Mouse (Mus musculus): Measurements from ENCODE around the gene Hnrnpul1. TPM values are rescaled to one million over a fixed set of nuclear protein-coding genes. Genes with fewer than 3 reads are reported as not detected.
"Not testable (repeated sequence)": the region's sequence is repeated elsewhere in the genome, so short reads cannot be mapped to it uniquely, and the experiment has no call there.

The Hnrnpul1 gene
- 123 TPM for polyA plus RNA-seq (2021)

GRCm38 (mm10) chr7:25754738-25755467, at the start of gene Hnrnpul1:
Gene Hnrnpul1 (minus strand): TSS chr7:25754757.
- ATAC-seq (peak; percentile 79), DNase-seq (ENCODE audit: low read depth, low spot score) (peak; percentile 98)
- CTCF ChIA-PET, result interaction anchor here (0.9 to 3.2 kb wide), 2 partner anchors 10 to 50 kb away, joined by 3 to 22 read pairs; no protein-coding TSS in a partner anchor
- no peaks in the 10 kb centered on the region for H3K27me3 ChIP-seq
- in situ Hi-C loops (cut with MboI; ENCODE audit: low pct_unique_long_range_greater_than_20kb), result loop anchor here (5.0 kb wide), 1 partner anchor 37 kb away; no protein-coding TSS in a partner anchor
- POLR2A ChIA-PET, result interaction anchor here (0.5 to 1.2 kb wide), 4 partner anchors 19 to 56 kb away, joined by 3 to 5 read pairs (median 4); no protein-coding TSS in a partner anchor
- TF ChIP-seq CTCF (IDR thresholded peaks at IDR 0.05), result no peak

GRCm38 (mm10) chr7:25803460-25803859, 48.9 kb upstream of the Hnrnpul1 start:
- TF ChIP-seq CTCF (IDR thresholded peaks at IDR 0.05), result no peak
- DNase-seq (ENCODE audit: low read depth, low spot score), result no peak
- POLR2A ChIA-PET, result no interaction called here
- in situ Hi-C loops (cut with MboI; ENCODE audit: low pct_unique_long_range_greater_than_20kb), result no loop called here
- ATAC-seq, result no peak
- CTCF ChIA-PET, result interaction anchor here (1.6 to 3.2 kb wide), 2 partner anchors 14 to 49 kb away, joined by 9 to 22 read pairs; partner anchors contain the start of gene Hnrnpul1
- H3K27me3 ChIP-seq, result no peaks in the 10 kb centered on the region

- POLR2A ChIA-PET, result no interaction called here
Measured at GRCm38 (mm10) chr7:25802241-25803125, 47.9 kb upstream of the Hnrnpul1 start.

DNA sequence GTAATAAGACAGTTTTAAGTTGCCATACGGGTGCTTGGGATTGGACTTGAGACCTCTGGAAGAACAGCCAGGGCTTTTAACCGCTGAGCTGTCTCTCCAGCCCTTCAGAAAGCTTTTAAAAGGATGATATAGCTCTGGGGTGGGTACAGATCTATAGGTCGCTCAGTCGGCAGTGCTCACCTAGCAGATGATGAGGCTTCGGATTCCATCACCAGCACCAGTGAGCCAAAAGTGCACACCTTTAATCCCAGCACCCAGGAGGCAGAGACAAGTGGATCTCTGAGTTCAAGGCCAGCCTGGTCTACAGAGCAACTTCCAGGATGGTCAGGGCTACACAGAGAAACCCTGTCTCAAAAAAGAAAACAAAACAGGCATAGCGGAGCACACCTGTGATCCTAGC, 46.5 kb upstream of the Hnrnpul1 start:
- no peak for TF ChIP-seq CTCF (IDR thresholded peaks at IDR 0.05)
- no peaks in the 10 kb centered on the region for H3K27me3 ChIP-seq
- ChIA-PET POLR2A (no interaction called here), CTCF (interaction anchor here (1.0 kb wide), 1 partner anchor 12 kb away, joined by 3 read pairs; no protein-coding TSS in a partner anchor)
- ATAC-seq (no peak), DNase-seq (ENCODE audit: low read depth, low spot score) (no peak)
- in situ Hi-C loops (cut with MboI; ENCODE audit: low pct_unique_long_range_greater_than_20kb), result no loop called here

More at GRCm38 (mm10) chr7:25802241-25803125, 47.9 kb upstream of the Hnrnpul1 start:
- H3K27me3 ChIP-seq, result no peaks in the 10 kb centered on the region
- no peak for ATAC-seq
- CTCF ChIA-PET, result interaction anchor here (1.1 to 1.6 kb wide), 2 partner anchors 9 to 13 kb away, joined by 5 to 9 read pairs; no protein-coding TSS in a partner anchor
- DNase-seq (ENCODE audit: low read depth, low spot score), result no peak
- no peak for TF ChIP-seq CTCF (IDR thresholded peaks at IDR 0.05)
- in situ Hi-C loops (cut with MboI; ENCODE audit: low pct_unique_long_range_greater_than_20kb), result no loop called here

DNA sequence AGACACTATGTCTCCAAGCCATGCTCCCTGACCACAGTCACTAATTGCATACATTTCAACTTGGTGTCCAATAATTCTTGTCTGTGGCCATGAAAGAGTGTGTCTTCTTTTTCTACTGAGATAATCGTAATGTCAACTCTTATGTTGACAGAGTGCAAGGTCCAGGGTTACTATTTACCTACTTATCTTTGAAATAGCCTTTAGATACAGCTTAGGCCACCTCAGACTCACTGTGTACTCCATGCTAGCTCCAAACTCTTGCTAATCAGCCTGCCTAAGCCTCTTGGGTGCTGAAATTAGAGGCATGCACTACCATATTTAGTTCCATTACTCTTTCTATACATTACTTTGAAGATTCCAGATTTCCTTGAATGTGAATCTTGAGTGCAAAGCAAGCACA, 44.8 kb upstream of the Hnrnpul1 start:
- no peak for DNase-seq (ENCODE audit: low read depth, low spot score)
- ATAC-seq, result no peak
- in situ Hi-C loops (cut with MboI; ENCODE audit: low pct_unique_long_range_greater_than_20kb), result no loop called here
- no peak for TF ChIP-seq CTCF (IDR thresholded peaks at IDR 0.05)
- CTCF ChIA-PET, result interaction anchor here (1.4 kb wide), 1 partner anchor 10 kb away, joined by 4 read pairs; no protein-coding TSS in a partner anchor
- POLR2A ChIA-PET, result no interaction called here
- no peaks in the 10 kb centered on the region for H3K27me3 ChIP-seq

DNA sequence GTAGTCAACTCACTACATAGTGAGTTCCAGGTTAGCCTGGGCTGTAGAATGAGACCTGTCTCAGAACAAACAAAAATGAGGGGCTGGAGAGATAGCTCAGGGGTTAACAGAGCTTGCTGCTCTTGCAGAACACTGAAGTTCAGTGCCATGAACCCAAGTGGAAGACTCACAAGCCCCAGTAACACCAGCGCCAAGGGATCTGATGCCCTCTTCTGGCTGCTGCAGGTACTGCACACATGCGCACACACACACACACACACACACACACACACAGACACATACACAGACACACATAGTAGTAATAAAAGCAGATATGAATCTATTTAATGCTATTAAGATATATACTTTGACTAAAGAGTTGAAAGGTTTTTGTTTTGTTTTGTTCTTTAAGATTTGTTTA, 44.0 kb upstream of the Hnrnpul1 start:
- in situ Hi-C loops (cut with MboI; ENCODE audit: low pct_unique_long_range_greater_than_20kb), result no loop called here
- TF ChIP-seq CTCF (IDR thresholded peaks at IDR 0.05), result peak; percentile 45
- CTCF ChIA-PET, result interaction anchor here (1.4 kb wide), 1 partner anchor 9 kb away, joined by 4 read pairs; no protein-coding TSS in a partner anchor

GRCm38 (mm10) chr7:25794775-25795174, 40.2 kb upstream of the Hnrnpul1 start:
- TF ChIP-seq CTCF (IDR thresholded peaks at IDR 0.05), result no peak
- CTCF ChIA-PET, result interaction anchor here (0.7 to 3.5 kb wide), 4 partner anchors 10 to 63 kb away, joined by 3 to 22 read pairs (median 3); no protein-coding TSS in a partner anchor
- ATAC-seq (no peak), DNase-seq (ENCODE audit: low read depth, low spot score) (no peak)
- no peaks in the 10 kb centered on the region for H3K27me3 ChIP-seq
- in situ Hi-C loops (cut with MboI; ENCODE audit: low pct_unique_long_range_greater_than_20kb), result loop anchor here (5.0 kb wide), 1 partner anchor 37 kb away; no protein-coding TSS in a partner anchor
- POLR2A ChIA-PET, result interaction anchor here (1.5 kb wide), 1 partner anchor 8 kb away, joined by 4 read pairs; no protein-coding TSS in a partner anchor

More for the DNA sequence above, 44.0 kb upstream of the Hnrnpul1 start:
- no peaks in the 10 kb centered on the region for H3K27me3 ChIP-seq
- no peak for ATAC-seq
- no peak for DNase-seq (ENCODE audit: low read depth, low spot score)
- POLR2A ChIA-PET, result no interaction called here

- no peak for TF ChIP-seq CTCF (IDR thresholded peaks at IDR 0.05)
- ATAC-seq (no peak), DNase-seq (ENCODE audit: low read depth, low spot score) (no peak)
- no peaks in the 10 kb centered on the region for H3K27me3 ChIP-seq
- ChIA-PET POLR2A (no interaction called here), CTCF (interaction anchor here (1.1 to 3.5 kb wide), 3 partner anchors 9 to 13 kb away, joined by 4 to 22 read pairs (median 5); no protein-coding TSS in a partner anchor)
- in situ Hi-C loops (cut with MboI; ENCODE audit: low pct_unique_long_range_greater_than_20kb), result loop anchor here (5.0 kb wide), 1 partner anchor 36 kb away; no protein-coding TSS in a partner anchor
Measured at GRCm38 (mm10) chr7:25793679-25794078, 39.1 kb upstream of the Hnrnpul1 start.

DNA sequence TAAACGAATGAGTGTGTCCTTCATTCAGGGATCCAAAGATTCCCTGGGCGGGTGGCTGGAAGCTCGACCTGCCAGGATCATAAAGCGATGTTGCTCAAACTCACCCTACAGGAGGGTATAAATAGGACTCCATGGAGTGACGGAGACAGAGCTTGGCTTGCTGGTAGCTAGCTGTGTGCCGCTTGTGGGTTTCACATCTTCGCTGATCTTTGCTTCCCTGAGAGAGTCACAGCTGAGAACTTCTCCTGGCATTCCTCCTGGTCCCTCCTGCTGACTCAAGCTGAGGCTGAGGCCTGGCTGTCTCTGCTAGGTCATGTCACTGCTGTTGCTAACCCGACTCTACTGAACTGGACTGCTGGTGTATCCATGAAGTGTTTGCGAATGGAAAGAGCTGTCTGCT, 38.4 kb upstream of the Hnrnpul1 start:
- POLR2A ChIA-PET, ATAC-seq: not testable (repeated sequence)
- CTCF ChIA-PET, result interaction anchor here (0.9 to 3.5 kb wide), 5 partner anchors 10 to 37 kb away, joined by 3 to 22 read pairs (median 4); no protein-coding TSS in a partner anchor

GRCm38 (mm10) chr7:25790615-25791014, 36.1 kb upstream of the Hnrnpul1 start:
- DNase-seq (ENCODE audit: low read depth, low spot score) (no peak), ATAC-seq (no peak)
- ChIA-PET POLR2A (interaction anchor here (1.4 kb wide), 1 partner anchor 15 kb away, joined by 4 read pairs; no protein-coding TSS in a partner anchor), CTCF (interaction anchor here (1.1 to 2.6 kb wide), 6 partner anchors 8 to 35 kb away, joined by 3 to 9 read pairs (median 5); no protein-coding TSS in a partner anchor)
- in situ Hi-C loops (cut with MboI; ENCODE audit: low pct_unique_long_range_greater_than_20kb), result loop anchor here (5.0 kb wide), 1 partner anchor 33 kb away; no protein-coding TSS in a partner anchor
- H3K27me3 ChIP-seq, result no peaks in the 10 kb centered on the region
- no peak for TF ChIP-seq CTCF (IDR thresholded peaks at IDR 0.05)

More for the DNA sequence above, 38.4 kb upstream of the Hnrnpul1 start:
- not testable (repeated sequence) for H3K27me3 ChIP-seq; DNase-seq (ENCODE audit: low read depth, low spot score)
- in situ Hi-C loops (cut with MboI; ENCODE audit: low pct_unique_long_range_greater_than_20kb), result loop anchor here (5.0 kb wide), 1 partner anchor 36 kb away; no protein-coding TSS in a partner anchor
